Mouse (Mus musculus) stomach, postnatal 0 days (tissue): Measurements from ENCODE around the gene Prkg2.

Experiments used
- CTCF ChIP-seq: IDR thresholded peaks from 2 replicates; pipeline ENCODE4 v1.5.1; 2016; ENCODE audit warnings: antibody characterized with exemption, low read depth, mild to moderate bottlenecking, moderate library complexity
- EP300 ChIP-seq: optimal IDR thresholded peaks from 2 replicates; pipeline ENCODE3; 2016; ENCODE audit warnings: antibody characterized with exemption

DNA sequence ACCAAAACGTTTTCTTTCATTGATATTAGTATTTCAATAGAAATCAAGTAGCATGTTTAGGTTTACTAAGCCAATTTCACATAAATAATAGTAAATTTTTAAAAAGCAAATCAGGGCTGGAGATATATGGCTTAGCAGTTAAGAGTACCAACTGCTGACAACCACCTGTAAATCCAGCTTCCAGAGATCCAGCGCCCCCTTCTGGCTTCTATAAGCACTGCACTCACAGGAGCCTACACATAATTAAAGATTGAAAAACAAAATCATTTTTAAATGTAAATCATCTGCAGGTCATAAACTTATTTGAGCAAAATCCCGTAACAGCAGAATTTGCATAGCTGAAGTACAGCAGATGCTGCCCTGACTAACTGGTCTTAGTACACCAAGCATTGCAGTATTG, 10.8 kb downstream of the Prkg2 start:
- TF ChIP-seq CTCF = peak; percentile 31; the same call in 1 of the 2 replicates
- TF ChIP-seq EP300 = no peak
